Mouse (Mus musculus) cerebellum, adult 18-20 months (tissue): ENCODE data around the gene Unc13d.
A peak's percentile ranks its signal among the peaks of the same experiment; 100 is the strongest.
"Not testable (repeated sequence)": the region's sequence is repeated elsewhere in the genome, so short reads cannot be mapped to it uniquely, and the experiment has no call there.

ENCODE experiments used
- DNase-seq, 2 experiments: peaks; one replicate each; pipeline ENCODE4 v3.0.0; 2021

Unc13d gene

DNA sequence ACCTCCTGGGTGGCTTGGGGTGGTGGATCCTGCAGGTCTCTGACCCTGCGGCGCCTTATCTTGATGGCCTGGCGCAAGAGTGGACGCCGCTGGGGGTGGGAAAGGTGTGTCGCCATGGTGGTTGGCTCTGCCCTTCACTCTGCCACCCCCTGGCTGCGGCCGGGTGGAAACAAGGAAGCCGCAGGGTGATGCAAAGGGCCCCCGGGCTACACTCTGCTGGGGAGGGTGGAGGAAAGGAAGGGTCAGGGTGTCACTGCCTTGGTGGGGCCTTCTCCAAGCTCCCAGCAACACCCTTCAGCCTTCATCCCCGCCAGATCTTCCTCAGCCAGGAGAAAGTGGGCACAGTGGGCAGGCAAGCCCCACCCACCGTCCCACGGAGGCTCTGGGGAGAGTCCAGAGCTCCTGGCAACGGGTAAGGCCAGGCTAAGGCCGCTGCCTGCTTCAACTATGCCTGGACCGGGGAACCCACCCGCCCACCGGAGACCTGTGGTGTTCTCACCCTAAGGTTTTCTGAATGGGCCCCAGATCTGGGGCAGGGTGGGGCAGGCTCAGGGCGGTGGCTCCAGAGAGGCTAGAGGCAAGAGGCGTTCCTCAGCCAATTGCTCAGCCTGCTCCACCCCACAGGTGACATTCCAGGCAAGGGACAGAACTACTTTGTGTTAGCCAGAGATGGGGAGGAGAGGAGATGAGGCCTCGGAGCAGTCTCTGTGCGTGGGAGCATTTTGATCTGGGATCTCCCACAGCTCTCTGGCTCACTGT is at the start of gene Unc13d:
Unc13d (minus strand) TSS at position 516 of the 759 bp plus-strand sequence.
- peak in 1 of 2 experiments; percentile 42 for DNase-seq

DNA sequence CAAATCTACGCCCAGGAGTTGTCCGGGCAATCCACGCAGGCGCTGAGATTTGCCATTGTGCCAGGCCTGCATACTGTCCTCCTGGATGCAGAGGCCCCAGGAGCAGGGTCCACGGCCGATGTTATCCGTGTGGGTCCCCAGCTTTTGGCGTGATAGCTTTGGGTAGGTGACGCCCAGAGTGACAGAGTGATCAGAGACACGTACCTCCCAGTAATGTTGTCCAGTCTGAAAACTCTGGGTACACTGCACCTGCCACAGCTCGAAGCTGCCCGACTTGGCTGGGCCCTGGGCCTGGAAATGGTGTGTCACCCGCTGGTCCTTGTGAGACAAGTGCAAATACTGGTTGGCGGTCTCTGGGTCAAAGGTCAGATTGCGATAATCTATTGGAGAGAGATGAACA is 48.5 kb upstream of the Unc13d start:
- no peak for DNase-seq

DNA sequence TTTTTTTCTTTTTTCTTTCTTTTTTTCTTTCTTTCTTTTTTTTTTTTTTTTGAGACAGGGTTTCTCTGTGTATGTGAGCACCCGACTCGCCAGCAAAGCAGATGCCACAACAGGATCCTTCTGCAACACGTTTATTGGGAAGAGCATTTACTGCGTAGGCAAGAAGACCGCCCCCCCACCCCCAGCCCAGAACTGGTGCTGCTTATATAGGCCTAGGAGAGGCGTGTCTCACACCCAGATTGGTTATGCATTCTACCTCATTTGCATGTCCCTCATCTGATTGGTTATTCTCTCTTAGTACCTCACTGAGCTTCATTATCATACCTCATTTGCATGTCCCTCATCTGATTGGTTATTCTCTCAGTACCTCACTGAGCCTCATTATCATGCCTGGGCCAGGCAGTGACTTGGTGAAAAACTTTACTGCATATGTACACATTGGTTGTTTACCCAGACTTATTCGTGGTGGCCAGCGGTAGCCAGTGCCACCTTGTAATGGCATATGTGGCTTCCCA is 44.0 kb upstream of the Unc13d start:
- not testable (repeated sequence) for DNase-seq

DNA sequence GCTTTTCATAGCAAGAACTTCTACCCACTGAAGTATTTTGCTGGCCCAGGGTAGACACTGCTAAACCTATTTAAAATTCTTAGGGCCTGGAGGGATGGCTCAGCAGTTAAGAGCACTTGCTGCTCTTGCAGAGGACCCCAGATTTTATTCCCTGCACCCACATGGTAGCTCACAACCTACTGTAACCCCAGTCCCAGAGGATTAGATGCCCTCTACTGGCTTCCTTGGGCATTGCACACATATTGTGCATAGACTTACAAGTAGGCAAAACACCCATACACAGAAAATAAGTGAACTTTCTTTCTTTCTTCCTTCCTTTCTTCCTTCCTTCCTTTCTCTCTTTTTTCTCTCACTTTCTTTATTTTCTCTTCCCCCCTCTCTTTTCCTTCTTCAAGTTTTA is 40.1 kb upstream of the Unc13d start:
- DNase-seq = no peak

DNA sequence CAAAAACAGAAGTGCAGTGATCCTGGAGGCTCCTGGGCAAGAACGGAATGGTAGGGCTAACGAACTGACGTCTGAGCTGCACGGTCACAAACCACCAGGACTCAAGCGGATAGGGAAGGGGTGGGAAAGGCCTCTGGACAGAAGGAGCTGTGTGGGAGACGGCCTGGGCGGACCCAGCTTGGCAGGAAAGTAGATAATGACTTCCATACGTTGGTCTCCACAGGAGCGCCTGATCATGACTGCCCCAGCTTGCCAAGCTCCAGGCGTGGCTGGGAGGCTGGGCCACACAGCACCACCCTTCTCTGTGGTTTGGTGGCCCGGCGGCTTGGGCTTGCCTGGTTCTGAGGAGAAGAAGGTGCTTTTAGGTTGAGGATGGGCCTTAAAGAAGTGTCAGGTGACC is 39.5 kb upstream of the Unc13d start:
- DNase-seq = no peak

DNA sequence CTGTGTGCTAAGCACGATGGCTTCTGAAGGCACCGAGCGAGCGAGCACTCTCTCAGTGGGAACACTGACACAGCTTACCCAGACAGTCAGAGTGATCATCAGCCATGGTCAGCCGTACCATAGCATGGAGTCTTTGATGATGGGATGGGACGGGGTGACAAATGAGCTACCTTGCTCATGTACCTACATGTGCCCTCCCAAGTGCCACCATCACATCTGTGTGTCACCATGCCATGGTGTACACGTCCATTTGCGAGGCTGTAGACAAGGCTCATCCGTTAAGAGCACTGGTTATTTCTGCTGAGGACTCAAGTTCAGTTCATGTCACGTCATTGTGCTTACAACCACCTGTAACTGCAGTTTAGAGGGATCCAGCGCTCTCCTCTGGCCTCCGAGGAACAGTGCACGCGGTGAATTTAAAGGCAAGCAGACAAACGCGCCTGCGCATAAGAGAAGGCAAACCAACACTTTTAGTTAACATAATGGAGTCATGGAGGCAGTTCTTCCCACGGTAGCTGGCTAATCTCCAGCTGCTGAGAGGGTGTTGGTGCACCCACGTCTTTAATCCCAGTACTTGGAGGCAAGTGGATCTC is 33.9 kb upstream of the Unc13d start:
- DNase-seq = no peak

DNA sequence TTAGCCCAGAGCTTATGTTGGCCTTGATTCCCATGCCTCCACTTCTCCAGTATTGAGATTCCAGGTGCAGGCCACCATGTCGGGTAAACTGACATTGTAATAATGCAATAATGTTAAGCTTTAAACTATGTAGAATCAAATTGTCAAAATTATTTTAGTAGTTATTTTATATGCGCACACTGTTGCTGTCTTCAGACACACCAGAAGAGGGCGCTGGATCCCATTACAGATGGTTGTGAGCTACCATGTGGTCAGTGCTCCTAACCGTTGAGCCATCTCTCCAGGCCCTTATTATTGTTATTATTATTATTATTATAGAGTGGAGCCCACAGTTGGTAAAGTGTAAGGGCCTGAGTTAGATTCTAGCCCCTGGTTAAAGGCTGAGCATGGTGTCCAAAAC is 33.3 kb upstream of the Unc13d start:
- DNase-seq = no peak

DNA sequence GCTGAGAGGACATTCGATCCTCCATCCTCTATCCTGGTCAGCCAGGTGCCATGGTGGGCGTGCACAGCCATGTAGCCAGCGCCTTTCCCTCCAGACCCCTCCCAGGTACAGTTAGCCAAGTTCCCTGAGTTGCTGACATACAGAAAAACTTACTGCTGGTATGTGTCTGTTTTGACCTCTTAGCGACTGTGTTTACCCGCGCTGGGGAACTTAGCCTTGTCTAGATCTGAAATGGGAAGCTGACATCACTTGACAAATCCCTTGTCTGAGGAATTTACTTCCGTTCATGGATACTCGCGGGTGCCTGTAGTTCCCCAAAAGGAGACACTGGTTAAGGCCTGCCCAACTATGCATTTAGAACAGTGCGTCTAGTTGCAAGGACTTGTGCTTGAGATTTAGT is 32.8 kb upstream of the Unc13d start:
- no peak for DNase-seq

DNA sequence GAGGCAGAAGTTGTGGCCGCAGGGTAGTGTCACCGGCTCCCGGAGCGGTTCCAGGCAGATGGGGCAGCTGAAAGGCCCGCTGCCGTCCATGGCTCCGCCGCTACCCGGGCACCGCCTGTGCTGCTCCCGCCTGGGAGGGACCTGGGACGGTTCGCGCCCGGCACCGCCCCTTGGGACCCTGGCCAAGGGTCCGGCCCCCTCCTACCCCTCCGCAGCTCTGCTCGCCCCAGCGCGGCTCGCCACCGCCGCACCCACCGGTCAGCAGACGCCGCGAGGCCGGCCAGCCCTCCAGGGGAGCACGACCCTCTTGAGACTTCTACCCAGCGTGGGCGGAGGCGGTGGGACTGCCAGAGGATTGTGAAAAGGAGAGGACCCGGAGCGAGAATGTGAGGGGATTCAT is 32.4 kb upstream of the Unc13d start:
- no peak for DNase-seq

DNA sequence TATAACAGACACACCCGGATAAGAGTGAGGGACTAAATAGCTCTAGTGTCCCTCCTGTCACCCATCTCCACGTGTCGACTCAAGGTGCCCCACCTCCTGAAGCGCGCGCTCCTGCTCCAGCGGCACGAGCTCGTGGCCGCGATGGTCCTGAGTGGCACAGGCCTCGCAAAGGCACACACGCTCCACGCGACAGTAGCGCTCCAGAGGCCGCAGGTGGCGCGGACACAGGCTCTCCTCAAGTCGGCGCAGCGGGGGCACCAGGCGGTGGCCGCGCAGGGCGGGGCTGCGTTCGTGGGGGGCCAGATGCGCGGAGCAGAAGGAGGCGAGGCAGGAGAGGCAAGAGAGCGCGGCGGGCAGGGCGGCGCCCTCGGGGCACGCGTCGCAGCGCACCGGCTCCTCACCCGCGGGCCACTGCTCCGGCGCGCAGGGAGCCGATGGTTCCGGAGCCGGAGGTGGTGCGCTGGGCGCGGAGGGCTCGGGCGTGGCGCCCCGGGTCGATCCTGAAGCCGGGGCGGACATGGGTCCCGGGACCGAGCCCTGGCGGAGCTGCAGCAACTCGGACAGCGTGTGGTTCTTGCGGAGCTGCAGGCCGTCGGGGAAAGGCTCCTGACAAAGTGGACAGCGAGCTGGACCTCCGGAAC is 31.8 kb upstream of the Unc13d start:
- peak in 1 of 2 experiments; percentile 22 for DNase-seq

DNA sequence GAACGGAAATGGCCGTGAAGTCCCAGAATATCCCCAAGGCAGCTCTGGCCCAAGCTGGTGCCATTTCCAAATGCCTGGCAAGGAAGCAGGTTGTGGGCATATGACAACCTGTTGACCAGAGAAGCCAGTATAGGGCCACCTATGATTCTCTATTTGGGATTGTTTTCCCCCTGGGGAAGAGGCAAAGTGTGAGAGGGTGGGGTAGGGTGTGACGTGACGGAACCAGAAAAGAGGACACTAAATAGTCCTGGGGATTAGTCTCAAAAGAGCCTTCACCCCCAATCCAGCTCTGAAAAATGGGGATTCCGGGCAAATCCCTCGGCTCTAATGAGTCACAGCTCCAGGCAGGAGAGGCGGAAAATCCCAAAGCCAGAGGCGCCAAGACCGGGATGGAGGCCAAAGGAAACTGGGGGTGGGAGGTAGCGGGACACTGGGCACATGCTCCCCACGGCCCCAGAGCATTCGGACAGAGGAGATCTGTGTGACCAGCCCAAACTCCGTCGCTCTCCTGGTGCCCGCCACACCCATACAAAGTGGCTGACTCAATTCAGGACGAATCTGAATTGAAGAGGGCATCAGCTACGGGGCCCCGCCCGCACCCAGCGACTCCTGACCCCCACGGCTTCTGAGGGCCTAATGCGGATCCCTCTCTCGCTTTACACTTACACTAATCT is 30.8 kb upstream of the Unc13d start:
- DNase-seq = no peak

DNA sequence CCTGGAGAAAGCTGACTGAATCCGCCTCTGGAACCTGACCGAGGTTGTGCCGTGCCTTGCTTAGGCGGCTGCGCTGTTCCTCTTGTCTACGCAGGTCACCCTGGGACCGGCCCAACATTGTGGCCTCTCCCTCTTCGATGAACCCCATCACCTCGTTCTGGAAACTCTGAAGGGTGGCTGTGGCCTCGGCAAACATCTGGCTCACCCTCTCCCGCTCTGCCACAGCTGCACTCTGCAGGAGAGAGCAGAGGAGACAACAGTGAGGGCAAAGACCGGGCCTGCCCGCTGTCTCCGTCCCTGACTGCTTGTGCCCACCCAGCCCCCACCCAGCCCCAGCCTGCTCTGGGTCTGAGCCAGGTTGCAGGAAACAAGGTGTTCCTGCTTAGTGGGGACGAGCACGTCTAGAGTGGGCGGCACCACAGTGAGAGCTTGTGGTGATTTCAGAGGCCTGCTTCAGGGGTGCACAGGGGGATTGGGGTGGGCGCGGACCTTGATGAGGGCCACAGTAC is 30.1 kb upstream of the Unc13d start:
- no peak for DNase-seq

DNA sequence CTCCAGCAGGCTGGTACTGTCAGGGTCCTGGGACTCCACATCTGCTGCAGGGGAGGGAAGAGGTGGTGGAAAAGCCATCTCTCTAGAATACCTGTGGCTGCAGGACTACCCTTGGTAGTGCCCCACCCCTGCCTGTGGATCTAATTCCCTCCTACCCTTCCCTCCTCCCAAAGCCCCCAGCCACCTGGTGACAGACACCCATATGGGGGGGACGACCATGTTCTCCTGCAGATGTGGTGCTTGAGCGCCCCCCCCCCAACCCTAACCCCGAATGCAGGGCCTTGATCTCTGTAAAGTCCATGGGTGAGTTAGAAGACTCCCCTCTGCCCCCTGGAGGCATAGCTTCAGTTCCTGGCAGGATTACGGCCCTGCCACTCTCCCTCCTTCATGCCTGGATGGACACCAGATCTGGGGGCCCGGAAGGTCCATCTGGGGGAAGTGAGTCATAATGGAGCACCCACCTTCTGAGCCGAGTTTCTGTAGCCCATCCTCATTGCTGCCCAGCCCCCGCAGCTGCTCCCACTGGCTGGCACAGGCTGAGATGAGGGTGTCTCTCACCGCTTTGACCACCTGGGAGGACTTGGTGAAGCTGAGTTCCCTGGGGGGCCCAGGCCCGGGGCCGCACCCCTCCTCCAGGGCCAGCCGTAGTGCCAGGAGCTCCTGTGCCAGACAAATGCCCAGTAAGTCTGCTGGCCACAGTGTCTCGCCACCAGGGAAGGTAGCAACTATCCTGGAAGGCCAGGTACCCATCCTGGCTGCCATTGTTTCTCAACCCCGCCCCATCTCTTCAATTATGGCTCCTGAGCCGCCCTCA is 29.4 kb upstream of the Unc13d start:
- no peak for DNase-seq

DNA sequence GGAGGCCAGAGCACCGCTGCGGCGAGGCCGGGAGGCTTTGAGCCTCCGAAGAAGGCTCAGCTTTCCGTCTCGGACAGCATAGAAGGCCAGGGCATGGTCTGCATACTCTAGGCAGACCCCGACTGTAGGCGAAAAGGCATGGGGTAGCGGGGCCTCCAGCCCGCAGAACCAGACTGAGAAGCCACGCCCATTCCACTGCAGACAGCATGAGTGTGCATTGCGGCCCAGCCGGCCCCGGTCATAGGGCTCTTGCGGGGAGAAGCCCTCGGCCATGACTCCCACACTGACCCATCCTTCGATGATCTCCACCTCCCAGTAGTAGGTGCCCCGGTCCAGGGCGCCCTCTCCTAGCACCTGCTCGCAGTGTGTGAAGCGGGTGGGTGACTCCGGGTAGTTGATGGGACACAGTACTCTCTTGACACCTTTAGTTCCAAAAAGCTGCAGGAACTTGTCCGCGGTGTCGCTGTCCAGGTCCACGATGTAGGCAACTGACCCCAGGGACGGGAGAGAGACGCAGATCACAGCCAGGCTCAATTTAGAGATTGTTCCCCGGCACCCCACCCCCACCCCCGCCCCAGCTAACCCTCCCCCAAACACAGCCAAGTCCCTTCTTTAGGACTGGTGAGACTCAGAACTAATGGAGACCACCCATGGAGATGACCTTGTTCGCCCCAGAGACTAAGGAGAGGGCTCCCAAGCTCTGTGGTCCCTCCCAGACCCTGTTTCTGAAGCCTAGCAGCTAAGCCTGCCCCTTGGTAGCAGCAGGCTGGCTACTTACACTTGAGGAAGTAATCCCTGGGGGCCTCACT is 28.6 kb upstream of the Unc13d start:
- DNase-seq = no peak

DNA sequence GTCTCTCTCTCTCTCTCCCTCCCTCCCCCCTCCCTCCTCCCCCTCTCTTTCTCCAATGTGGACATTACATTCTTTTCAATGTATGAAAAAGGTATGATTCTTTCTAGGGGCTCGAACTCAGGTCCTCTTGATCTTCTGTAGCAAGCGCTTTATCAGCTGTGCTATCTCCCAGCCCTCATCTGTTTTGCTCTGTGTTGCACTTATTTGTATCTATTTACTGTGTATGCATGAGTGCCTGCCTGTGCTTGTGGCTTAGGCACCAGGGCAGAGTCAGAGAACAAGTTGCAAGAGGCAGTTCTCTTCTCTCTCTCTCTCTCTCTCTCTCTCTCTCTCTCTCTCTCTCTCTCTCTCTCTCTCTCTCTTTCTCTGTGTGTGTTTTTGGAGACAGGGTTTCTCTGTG is 27.3 kb upstream of the Unc13d start:
- DNase-seq = no peak

DNA sequence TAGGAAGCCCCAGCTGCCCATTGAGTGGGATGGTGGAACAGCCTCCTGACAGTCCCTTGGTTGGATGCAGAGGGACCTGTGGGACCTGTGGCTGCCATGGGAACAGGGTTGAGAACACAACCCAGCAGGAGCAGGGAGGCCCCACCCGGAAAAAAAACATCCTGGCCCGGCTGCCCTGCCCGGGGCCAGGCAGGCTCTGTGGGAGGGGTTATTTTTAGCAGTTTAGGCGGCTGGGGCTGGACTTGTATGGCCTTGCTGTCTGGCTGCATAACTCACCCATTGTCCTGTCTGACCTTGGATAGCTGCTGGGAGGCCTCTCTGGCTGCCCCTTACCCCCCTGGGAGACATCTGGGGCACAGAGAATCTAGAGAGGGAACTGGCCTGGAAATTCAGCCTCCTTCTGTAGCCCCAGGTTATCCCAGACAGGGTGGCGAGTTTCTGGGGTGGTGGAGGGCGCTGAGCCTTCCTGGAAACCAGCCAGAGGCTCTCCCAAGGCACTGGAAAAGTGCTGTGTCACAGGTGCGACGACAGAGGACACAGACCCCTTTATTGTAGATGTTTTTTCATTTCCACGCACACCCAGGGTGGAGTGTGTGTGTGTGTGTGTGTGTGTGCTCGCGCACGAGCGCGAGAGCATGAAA is 26.4 kb upstream of the Unc13d start:
- DNase-seq = no peak

DNA sequence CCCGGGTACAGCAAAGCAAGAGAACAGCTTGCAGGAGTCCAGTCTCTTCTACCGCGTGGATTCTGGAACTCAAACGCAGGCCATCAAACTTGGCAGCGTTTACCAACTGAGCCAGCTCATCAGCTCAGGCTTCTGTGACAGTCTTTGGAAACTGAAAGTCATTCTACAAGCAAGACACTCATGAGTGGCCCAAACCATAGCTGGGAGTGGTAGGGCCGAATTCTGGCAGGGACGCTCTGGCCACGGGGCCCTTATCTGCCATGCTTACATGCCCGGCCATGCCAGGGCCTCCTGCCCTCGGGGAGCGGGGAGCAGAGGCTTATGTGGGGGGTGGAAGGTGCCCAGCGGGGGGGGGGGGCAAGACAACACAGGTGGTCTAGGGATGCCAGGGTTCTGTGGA is 25.8 kb upstream of the Unc13d start:
- no peak for DNase-seq

DNA sequence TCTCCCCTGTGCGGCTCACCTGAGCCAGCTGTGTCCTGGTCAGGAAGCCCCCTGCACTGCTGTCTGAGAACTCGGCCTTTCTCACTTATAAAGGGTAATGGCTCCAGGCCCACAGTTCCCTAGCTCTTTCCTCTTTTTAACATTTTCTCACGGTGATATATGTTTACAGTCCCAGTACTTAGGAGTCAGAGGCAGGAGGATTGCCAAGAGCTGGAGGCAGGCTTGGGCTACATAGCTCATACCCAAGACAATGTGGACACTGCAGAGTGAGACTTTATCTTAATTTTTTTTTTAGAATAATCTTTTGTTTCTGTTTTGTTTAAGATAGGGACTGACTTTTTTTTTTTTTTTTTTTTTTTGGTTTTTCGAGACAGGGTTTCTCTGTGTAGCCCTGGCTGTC is 24.7 kb upstream of the Unc13d start:
- DNase-seq = no peak

DNA sequence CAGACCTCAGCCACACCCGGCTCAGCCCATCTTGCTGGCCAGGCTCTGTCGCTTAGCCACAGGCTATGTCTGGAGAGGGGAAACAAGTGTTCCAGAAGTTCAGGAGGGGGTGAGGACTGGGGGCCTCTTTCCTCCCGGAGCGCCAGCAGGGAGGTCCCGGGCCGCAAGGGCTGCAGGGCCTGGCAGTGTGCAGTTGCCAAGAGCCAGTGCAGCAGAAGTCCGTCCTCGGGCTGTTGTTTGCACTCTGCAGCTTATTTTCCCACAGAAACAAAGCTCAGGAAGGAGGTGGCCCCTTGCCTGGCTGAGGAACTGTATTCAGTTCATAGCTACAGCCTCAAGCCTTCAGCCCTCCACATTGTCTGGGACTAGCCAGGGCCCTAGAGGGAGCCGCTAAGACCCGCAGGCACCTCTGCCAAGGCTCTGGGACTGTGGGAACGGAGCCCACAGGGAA is 24.2 kb upstream of the Unc13d start:
- DNase-seq = no peak

DNA sequence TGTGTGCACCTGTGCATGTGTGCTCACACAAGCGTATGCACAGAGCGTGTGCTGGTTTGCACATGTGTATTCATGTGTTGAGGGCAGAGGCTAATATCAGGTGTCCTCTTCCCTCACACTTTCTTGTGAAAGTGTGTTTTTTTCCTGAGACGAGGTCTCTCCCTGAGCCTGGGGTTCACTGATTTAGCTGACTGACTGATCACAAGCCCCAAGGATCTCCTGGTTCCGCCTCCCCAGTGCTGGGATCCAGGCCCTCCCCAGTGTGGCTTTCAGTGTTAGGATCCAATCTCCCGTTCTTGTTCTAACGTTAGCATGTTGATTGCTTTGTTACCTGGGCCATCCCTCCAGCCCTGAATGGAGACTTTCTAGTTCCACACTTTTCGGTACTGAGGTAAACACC is 23.1 kb upstream of the Unc13d start:
- no peak for DNase-seq

DNA sequence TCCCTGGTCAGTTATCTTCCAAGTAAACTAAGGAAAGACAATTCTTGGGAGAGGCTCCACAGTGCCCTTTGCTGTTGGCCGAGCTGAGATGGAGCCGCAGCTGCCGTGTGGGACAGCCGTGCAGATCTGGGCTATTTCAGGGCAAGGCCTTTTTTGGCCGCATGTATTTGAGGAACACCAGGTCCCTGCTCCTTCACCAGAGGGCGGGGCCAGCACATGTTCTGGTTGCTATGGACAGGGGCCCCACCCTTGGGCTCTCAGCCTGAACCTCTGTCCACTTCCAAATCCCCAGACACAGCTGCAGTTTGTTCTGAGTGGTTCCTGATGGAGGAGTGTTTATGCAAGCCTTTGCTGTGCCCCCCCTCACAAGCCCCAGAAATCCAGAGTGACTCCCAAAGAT is 22.6 kb upstream of the Unc13d start:
- DNase-seq = no peak
